Mouse (Mus musculus): ENCODE results near the gene Uckl1. TPM values are rescaled to one million over a fixed set of nuclear protein-coding genes. Genes with fewer than 3 reads are reported as not detected.
A peak's percentile ranks its signal among the peaks of the same experiment; 100 is the strongest.

The Uckl1 gene
- polyA plus RNA-seq, 1 experiment from 2014 or later = 33.5 TPM

DNA sequence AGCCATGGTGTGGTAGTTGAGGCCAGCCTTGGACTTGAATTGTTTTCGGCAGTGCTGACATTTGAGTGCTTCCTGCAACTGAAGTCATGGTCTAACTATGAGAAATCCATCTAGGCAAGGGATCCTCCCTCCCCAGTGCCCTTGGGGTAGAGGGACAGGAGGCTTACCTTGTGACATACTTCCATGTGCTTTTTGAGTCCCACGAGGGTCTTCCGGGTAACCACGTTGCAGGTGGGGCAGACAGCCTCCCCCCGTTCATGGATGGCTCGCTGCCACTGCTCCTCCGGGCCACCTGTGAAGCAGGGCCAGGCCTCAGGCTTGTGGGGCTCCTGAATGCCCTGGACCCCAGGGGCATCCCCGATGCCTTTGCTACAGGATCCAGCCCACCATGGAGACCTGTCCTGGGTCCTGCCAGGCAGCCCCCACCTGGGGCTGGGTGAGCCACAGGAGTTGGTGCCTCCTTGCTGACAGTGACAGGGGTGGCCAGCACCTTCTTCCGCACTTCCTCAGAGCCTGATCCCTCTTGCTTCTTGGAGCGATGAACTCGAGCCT lies 3.6 kb upstream of the Uckl1 start:
- no peak for DNase-seq (ENCODE audit: low spot score)
- Histone ChIP-seq H3K4me2 (ENCODE audit: low read depth, low read length) (no peak overlapping the region), H3K4me3 (ENCODE audit: low read depth, low read length) (no peak overlapping the region), H3K27me3 (ENCODE audit: control insufficient read depth, insufficient read depth, low read length) (no peaks in the 10 kb centered on the region), H3K36me3 (replicated peaks; ENCODE audit: control insufficient read depth, insufficient read depth, low read depth, low read length) (peaks cover 20% of the 10 kb centered on the region), H3K9me3 (replicated peaks; ENCODE audit: control insufficient read depth, low read length) (no peaks in the 10 kb centered on the region), H3K9ac (replicated peaks; ENCODE audit: low read length) (no peak overlapping the region), H3K27ac (replicated peaks; ENCODE audit: low read depth, low read length) (no peak overlapping the region), H3K4me1 (ENCODE audit: control insufficient read depth, insufficient read depth, low read length) (no peaks in the 10 kb centered on the region; the same call in 1 of the 2 replicates)
- ATAC-seq (replicated peaks; ENCODE audit: insufficient number of reproducible peaks, low FRiP score, low TSS enrichment, low read depth) = no peak
- WGBS = 90% methylated on average over 11 of the region's 11 CpGs

DNA sequence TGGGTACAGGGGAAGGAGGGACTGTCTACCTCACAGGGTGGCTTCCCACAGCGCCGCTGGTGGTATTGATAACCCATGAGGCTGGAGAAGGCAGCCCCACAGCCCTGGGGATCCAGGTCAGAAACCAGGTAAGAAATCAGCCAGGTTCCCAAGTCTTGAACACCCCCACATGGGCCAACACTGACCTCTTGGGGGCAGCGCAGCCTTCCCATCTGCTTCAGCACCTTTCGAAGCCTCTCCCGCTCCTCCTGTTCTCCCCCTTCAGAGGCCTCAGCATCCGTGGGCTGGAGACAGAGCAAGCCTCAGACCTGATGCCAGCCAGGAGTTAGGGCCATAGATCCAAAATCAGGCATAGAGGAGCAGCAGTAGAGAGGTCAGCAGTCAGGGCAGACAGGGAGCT lies 3.1 kb upstream of the Uckl1 start:
- Histone ChIP-seq H3K9ac (replicated peaks; ENCODE audit: low read length) (no peak overlapping the region), H3K27ac (replicated peaks; ENCODE audit: low read depth, low read length) (no peak overlapping the region), H3K4me3 (ENCODE audit: low read depth, low read length) (no peak overlapping the region), H3K9me3 (replicated peaks; ENCODE audit: control insufficient read depth, low read length) (no peaks in the 10 kb centered on the region), H3K27me3 (ENCODE audit: control insufficient read depth, insufficient read depth, low read length) (no peaks in the 10 kb centered on the region), H3K4me1 (ENCODE audit: control insufficient read depth, insufficient read depth, low read length) (no peaks in the 10 kb centered on the region; the same call in 1 of the 2 replicates), H3K4me2 (ENCODE audit: low read depth, low read length) (no peak overlapping the region), H3K36me3 (replicated peaks; ENCODE audit: control insufficient read depth, insufficient read depth, low read depth, low read length) (peaks cover 24% of the 10 kb centered on the region)
- 79% methylated on average over 6 of the region's 6 CpGs for WGBS
- ATAC-seq (replicated peaks; ENCODE audit: insufficient number of reproducible peaks, low FRiP score, low TSS enrichment, low read depth) (no peak), DNase-seq (ENCODE audit: low spot score) (no peak)

DNA sequence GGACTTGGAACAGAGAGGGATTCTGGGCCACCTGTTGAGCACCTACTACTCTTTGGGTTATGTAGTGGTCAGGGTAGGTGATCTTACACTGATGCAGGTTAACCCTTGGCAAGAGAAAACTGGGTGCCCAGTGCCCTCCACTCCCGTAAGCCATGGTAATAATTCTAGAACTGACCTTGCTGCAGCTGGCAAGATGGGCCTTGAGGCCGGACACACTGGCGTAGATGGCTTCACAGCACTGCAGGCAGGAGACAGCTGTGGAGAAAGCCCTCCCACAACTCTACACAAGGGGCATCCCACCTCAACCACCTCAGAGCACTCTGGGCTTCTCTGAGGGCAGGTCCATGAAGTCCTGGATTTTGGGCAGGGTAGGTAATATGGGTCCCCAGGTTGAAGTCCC lies 1.4 kb upstream of the Uckl1 start:
- Histone ChIP-seq H3K4me2 (ENCODE audit: low read depth, low read length) (no peak overlapping the region), H3K9ac (replicated peaks; ENCODE audit: low read length) (no peak overlapping the region), H3K36me3 (replicated peaks; ENCODE audit: control insufficient read depth, insufficient read depth, low read depth, low read length) (peaks cover 24% of the 10 kb centered on the region), H3K27ac (replicated peaks; ENCODE audit: low read depth, low read length) (no peak overlapping the region), H3K27me3 (ENCODE audit: control insufficient read depth, insufficient read depth, low read length) (no peaks in the 10 kb centered on the region), H3K4me3 (ENCODE audit: low read depth, low read length) (no peak overlapping the region), H3K9me3 (replicated peaks; ENCODE audit: control insufficient read depth, low read length) (no peaks in the 10 kb centered on the region), H3K4me1 (ENCODE audit: control insufficient read depth, insufficient read depth, low read length) (no peaks in the 10 kb centered on the region)
- 92% methylated on average over 3 of the region's 3 CpGs for WGBS
- ATAC-seq (replicated peaks; ENCODE audit: insufficient number of reproducible peaks, low FRiP score, low TSS enrichment, low read depth) = no peak
- DNase-seq (ENCODE audit: low spot score) = no peak

DNA sequence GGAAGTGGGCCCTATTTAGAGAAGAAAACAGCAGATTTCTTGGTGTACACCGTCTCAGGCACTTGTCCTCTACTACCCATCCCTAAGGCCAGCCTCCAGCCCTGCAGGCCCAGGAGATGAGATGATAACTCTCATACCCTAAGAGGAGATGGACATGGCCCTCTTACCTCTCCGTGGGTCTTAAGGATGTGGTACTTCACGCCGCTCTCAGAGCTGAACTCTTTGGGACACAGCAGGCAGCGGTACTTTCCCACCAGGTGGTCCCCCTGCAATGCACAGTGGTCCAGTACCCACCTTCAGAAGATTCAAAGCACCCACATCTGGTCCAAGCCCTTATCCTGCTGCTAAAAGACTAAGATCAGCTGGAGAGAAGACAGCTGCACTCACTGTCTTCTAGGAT lies 814 bp upstream of the Uckl1 start:
- WGBS = 89% methylated on average over 5 of the region's 5 CpGs
- H3K9ac ChIP-seq (replicated peaks; ENCODE audit: low read length) = no peak overlapping the region
- DNase-seq (ENCODE audit: low spot score) = no peak
- H3K4me2 ChIP-seq (ENCODE audit: low read depth, low read length) = no peak overlapping the region
- no peak overlapping the region for H3K4me3 ChIP-seq (ENCODE audit: low read depth, low read length)
- ATAC-seq (replicated peaks; ENCODE audit: insufficient number of reproducible peaks, low FRiP score, low TSS enrichment, low read depth) = no peak
- no peak overlapping the region for H3K27ac ChIP-seq (replicated peaks; ENCODE audit: low read depth, low read length)
- peaks cover 23% of the 10 kb centered on the region for H3K36me3 ChIP-seq (replicated peaks; ENCODE audit: control insufficient read depth, insufficient read depth, low read depth, low read length)
- no peaks in the 10 kb centered on the region for H3K4me1 ChIP-seq (ENCODE audit: control insufficient read depth, insufficient read depth, low read length)
- H3K9me3 ChIP-seq (replicated peaks; ENCODE audit: control insufficient read depth, low read length) = no peaks in the 10 kb centered on the region
- H3K27me3 ChIP-seq (ENCODE audit: control insufficient read depth, insufficient read depth, low read length) = no peaks in the 10 kb centered on the region

DNA sequence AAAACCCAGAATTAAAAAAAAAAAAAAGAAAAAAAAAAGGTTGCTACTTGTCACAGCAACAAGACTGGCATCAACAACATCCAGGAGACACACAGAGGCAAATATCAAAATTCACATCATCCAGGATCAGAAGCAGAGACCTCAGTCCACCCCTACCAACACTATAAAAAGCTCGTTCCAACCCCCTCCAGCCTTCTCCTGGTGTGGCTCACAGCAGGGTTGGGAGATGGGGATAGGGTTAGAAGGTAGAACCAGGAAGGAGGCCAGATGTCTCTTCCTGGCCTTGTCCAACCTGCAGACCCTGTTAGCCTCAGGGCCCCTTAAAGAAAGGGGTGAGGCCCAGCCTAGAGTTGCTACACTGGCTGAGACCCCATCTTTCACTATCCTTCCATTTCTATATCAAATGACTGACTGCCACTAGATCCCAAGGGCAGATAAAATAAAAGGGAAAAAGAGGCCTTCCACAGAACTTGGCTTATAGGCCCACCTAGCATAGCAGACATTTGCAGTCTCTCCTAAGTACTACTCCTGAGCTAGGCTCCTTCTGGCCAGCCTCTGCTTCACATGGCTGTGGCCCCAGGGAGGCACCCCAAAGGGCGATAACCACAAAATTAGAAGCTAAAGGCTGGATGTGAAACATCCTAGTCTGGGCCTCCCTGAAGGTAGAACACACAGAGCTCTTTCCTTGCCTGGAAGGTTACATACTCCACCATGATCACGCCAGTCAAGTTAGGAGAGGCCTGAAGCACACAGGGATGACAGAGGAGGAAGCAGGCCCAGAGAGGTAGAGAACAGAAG lies 1.0 kb downstream of the Uckl1 start:
- no peak for DNase-seq (ENCODE audit: low spot score)
- 82% methylated on average over 3 of the region's 3 CpGs for WGBS
- no peak overlapping the region for H3K4me3 ChIP-seq (ENCODE audit: low read depth, low read length)
- H3K36me3 ChIP-seq (replicated peaks; ENCODE audit: control insufficient read depth, insufficient read depth, low read depth, low read length) = peaks cover 19% of the 10 kb centered on the region
- H3K9me3 ChIP-seq (replicated peaks; ENCODE audit: control insufficient read depth, low read length) = no peaks in the 10 kb centered on the region
- no peaks in the 10 kb centered on the region for H3K4me1 ChIP-seq (ENCODE audit: control insufficient read depth, insufficient read depth, low read length)
- ATAC-seq (replicated peaks; ENCODE audit: insufficient number of reproducible peaks, low FRiP score, low TSS enrichment, low read depth) = no peak
- H3K4me2 ChIP-seq (ENCODE audit: low read depth, low read length) = no peak overlapping the region
- H3K27me3 ChIP-seq (ENCODE audit: control insufficient read depth, insufficient read depth, low read length) = no peaks in the 10 kb centered on the region
- no peak overlapping the region for H3K27ac ChIP-seq (replicated peaks; ENCODE audit: low read depth, low read length)
- no peak overlapping the region for H3K9ac ChIP-seq (replicated peaks; ENCODE audit: low read length)

DNA sequence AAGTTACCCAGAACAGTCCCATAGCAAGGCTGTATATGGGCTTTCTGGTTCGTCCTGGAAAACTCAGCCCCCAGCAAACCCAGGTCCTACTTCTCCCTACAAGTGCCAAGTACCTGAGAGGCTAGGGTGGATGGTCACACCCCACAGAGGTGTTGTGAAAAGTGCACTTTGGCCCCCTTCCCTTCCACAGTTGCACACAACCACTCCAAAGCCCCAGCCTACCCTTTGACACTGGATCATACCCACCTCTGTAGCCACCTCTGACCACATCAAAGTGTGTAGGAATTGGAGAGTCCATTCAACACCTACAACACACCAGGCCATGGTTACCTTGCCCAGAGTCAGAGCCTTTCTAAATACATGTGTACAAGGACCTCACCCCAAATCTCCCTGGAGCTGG lies 1.8 kb downstream of the Uckl1 start:
- H3K4me1 ChIP-seq (ENCODE audit: control insufficient read depth, insufficient read depth, low read length) = no peaks in the 10 kb centered on the region
- H3K27me3 ChIP-seq (ENCODE audit: control insufficient read depth, insufficient read depth, low read length) = no peaks in the 10 kb centered on the region
- H3K9me3 ChIP-seq (replicated peaks; ENCODE audit: control insufficient read depth, low read length) = no peaks in the 10 kb centered on the region
- H3K36me3 ChIP-seq (replicated peaks; ENCODE audit: control insufficient read depth, insufficient read depth, low read depth, low read length) = peaks cover 13% of the 10 kb centered on the region
- no peak overlapping the region for H3K9ac ChIP-seq (replicated peaks; ENCODE audit: low read length)
- no peak overlapping the region for H3K27ac ChIP-seq (replicated peaks; ENCODE audit: low read depth, low read length)
- H3K4me3 ChIP-seq (ENCODE audit: low read depth, low read length) = no peak overlapping the region
- DNase-seq (ENCODE audit: low spot score) (no peak), ATAC-seq (replicated peaks; ENCODE audit: insufficient number of reproducible peaks, low FRiP score, low TSS enrichment, low read depth) (no peak)
- 90% methylated on average over 1 of the region's 1 CpGs for WGBS
- H3K4me2 ChIP-seq (ENCODE audit: low read depth, low read length) = no peak overlapping the region

DNA sequence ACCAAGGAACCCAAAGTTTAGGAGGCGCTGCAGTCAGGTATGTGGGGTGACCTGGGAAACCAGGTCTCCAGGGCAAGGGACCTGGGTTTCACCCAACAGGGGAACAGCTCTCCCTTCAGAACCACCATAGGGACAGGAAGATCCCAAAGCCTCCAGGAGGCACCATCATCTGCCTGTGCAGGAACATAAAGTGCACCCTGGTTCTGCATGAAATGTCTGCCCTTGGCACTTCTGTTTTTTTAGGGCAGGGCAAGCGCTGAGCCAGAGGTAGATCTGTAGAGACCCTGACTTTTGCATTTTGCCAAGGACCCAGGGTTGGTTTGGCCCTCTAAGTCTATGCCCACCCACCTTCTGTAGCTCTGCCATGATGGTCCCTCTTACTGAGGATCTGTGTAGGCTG lies 2.3 kb downstream of the Uckl1 start:
- H3K27me3 ChIP-seq (ENCODE audit: control insufficient read depth, insufficient read depth, low read length) = no peaks in the 10 kb centered on the region
- no peaks in the 10 kb centered on the region for H3K9me3 ChIP-seq (replicated peaks; ENCODE audit: control insufficient read depth, low read length)
- H3K4me1 ChIP-seq (ENCODE audit: control insufficient read depth, insufficient read depth, low read length) = no peaks in the 10 kb centered on the region
- ATAC-seq (replicated peaks; ENCODE audit: insufficient number of reproducible peaks, low FRiP score, low TSS enrichment, low read depth) (no peak), DNase-seq (ENCODE audit: low spot score) (no peak)
- no peak overlapping the region for H3K4me2 ChIP-seq (ENCODE audit: low read depth, low read length)
- no peak overlapping the region for H3K27ac ChIP-seq (replicated peaks; ENCODE audit: low read depth, low read length)
- H3K36me3 ChIP-seq (replicated peaks; ENCODE audit: control insufficient read depth, insufficient read depth, low read depth, low read length) = peaks cover 12% of the 10 kb centered on the region
- WGBS = 83% methylated on average over 2 of the region's 2 CpGs
- H3K9ac ChIP-seq (replicated peaks; ENCODE audit: low read length) = no peak overlapping the region
- no peak overlapping the region for H3K4me3 ChIP-seq (ENCODE audit: low read depth, low read length)

DNA sequence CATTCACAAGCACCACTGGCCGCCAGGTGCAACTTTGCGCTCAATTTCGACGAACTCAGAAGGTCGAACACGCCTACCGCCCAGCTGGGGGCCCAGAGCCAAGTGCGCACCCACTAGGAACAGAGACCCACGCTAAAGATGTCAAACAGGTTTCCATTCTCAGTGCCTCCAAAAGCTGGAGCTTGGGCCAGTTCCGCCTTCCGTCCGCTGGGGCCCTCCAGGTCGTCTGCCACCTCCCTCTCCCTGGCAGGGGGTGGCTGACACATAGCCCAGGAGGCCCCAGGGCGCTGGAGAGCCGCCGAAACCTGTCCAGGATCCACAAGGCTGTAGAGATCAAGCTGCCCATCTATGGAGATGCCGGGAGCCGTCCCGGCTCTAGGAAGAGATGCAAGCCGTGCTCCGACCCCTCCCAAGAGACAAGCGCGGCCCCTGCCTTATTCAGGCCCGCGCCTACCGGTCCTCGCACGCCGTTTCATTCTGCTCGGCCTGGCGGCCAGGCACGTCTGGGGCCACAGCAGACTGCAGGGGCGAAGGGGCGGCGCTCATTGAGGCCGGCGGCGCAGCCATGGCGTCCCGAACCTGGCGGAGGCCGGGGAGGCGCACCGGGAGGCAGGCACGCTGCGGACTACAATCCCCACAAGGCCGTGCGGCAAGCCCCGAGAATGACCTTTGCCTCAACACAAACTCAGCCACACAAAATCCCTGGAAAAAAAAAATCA lies 3.1 kb downstream of the Uckl1 start:
- H3K9me3 ChIP-seq (replicated peaks; ENCODE audit: control insufficient read depth, low read length) = no peaks in the 10 kb centered on the region
- H3K4me2 ChIP-seq (ENCODE audit: low read depth, low read length) = peak overlapping the region; percentile 93
- DNase-seq (ENCODE audit: low spot score) (peak; percentile 87), ATAC-seq (replicated peaks; ENCODE audit: insufficient number of reproducible peaks, low FRiP score, low TSS enrichment, low read depth) (peak; percentile 82)
- H3K27me3 ChIP-seq (ENCODE audit: control insufficient read depth, insufficient read depth, low read length) = no peaks in the 10 kb centered on the region
- H3K4me1 ChIP-seq (ENCODE audit: control insufficient read depth, insufficient read depth, low read length) = no peaks in the 10 kb centered on the region
- 1% methylated on average over 48 of the region's 49 CpGs for WGBS
- peak overlapping the region; percentile 89 for H3K9ac ChIP-seq (replicated peaks; ENCODE audit: low read length)
- H3K27ac ChIP-seq (replicated peaks; ENCODE audit: low read depth, low read length) = peak overlapping the region; percentile 81
- peak overlapping the region; percentile 70 for H3K4me3 ChIP-seq (ENCODE audit: low read depth, low read length)
- peaks cover 10% of the 10 kb centered on the region for H3K36me3 ChIP-seq (replicated peaks; ENCODE audit: control insufficient read depth, insufficient read depth, low read depth, low read length)

Measured in embryonic facial prominence, embryonic 11.5 days (tissue).